Mouse (Mus musculus) liver, embryonic 14.5 days (tissue): ENCODE data around the gene Epsti1.

ENCODE experiments used
- CTCF ChIP-seq: IDR thresholded peaks from 2 replicates; pipeline ENCODE4 v1.5.1; 2016; ENCODE audit warnings: antibody characterized with exemption, low read depth, control low read depth
- EP300 ChIP-seq: IDR thresholded peaks from 2 replicates; pipeline ENCODE4 v1.6.1; 2016; ENCODE audit warnings: antibody characterized with exemption, low read depth

DNA sequence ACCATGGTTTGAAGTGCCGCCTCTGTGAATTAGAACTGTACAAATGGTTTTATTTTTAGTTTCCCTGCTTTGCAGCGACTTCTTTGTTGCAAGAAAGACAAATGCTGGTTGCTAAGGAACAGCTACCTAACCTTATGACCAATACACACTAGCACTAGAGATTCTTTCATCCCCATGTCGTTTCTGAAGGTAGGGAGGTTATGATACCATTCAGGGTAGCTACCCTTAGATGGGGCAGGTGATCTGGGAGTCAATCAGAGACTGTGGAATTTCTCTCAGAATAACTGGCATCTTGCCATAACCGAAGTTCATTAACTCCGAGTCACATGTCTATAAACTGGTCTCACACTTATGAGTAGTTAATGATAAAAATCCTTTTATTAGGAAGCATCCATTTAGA is 1.4 kb downstream of the Epsti1 start:
- no peak for TF ChIP-seq CTCF
- TF ChIP-seq EP300, result no peak
